Mouse (Mus musculus) ES-E14 (cell line): ENCODE results near the gene Rasgrp1.

Experiments used
- HCFC1 ChIP-seq: IDR thresholded peaks from 2 replicates; pipeline ENCODE4 v1.6.1; 2012; ENCODE audit warnings: low read length, inconsistent platforms, borderline replicate concordance; ENCODE audit not compliant: insufficient read depth
- MAFK ChIP-seq: IDR thresholded peaks from 2 replicates; pipeline ENCODE4 v1.6.1; 2014; ENCODE audit warnings: mild to moderate bottlenecking, low read depth, low read length, inconsistent platforms; ENCODE audit not compliant: insufficient read depth
- ZC3H11A ChIP-seq: IDR thresholded peaks from 2 replicates; pipeline ENCODE4 v1.6.1; 2012; ENCODE audit warnings: low read depth, mild to moderate bottlenecking, inconsistent platforms, low read length, borderline replicate concordance

DNA sequence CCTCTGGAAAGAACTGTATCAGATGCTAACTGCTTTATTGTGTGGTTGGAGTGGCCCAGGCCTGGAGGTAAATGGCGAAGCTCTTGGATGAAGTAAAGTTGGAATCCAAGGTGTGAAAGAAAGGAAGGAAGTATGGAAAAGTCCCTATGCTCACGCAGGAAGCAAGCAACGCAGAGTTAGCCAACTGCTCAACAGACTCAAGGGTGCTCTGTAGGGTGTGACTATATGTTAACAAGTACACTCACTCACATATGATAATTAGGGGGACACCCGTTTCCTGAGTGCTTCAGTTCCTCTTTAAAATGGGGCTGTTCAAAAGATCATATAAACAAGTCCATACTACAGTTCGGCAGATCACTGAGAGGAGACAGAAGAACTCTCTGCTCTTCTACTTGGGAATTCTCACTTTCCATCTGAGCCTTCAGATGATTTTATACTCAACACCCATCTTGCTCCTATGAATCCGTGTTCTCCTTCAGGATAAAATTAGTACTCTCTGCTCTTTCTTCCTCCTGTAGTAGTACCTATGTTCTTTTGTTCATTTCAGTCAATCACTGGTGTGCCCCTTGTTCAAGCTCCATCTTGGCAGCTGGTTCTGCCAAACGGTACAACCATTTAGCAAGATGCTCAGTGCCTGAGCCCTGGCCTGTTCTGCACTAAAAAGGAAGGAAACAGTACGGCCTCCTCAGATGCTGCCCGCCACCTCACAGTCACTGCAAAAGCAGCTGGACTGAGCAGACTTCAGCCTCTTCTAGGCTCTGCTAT lies 14.1 kb downstream of the Rasgrp1 start:
- TF ChIP-seq ZC3H11A (no peak), MAFK (no peak), HCFC1 (no peak)
